Mouse (Mus musculus): Measurements from ENCODE around the gene Hist2h2be. TPM values are rescaled to one million over a fixed set of nuclear protein-coding genes. Genes with fewer than 3 reads are reported as not detected.

The Hist2h2be gene
- total and polyA plus RNA-seq, 3 experiments, result 2.3 to 3.8 (median 2.9) TPM

DNA sequence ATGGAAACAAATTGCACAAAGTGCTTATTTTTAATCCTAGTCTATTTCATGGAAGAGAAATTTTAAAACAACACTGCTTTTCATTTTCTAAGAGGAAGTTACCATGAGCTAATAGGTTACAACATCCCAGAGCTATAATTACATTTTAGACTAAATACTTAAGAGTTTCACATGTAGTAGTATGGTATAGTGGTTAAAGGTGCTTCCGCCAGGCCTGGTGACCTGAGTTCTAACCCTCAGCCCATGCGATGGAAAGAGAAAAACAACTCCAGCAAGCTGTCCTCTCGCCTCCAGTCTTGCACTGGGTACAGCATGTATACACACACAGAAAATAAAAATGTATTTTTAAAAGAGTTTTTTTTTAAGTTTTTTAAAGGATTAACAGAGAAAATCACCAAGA, 30.9 kb downstream of the Hist2h2be start:
- Histone ChIP-seq H3K9ac (ENCODE audit: insufficient read depth, low read depth) (no peak overlapping the region), H3K27ac (ENCODE audit: insufficient read depth, low read depth) (no peak overlapping the region), H3K79me2 (replicated peaks; ENCODE audit: control insufficient read depth, extremely low read depth, insufficient read depth, poor library complexity, severe bottlenecking) (no peaks in the 10 kb centered on the region), H3K36me3 (replicated peaks in 1 of 2; ENCODE audit: control insufficient read depth in 1 of 2, insufficient read depth in 1 of 2, low read length in 1 of 2) (no peaks in the 10 kb centered on the region), H3K4me1 (ENCODE audit: control insufficient read depth in 1 of 2, insufficient read depth in 2 of 2) (peaks cover 8 to 35% of the 10 kb centered on the region in 2 experiments), H3K9me3 (replicated peaks; ENCODE audit: low read length) (no peaks in the 10 kb centered on the region), H3K4me2 (ENCODE audit: insufficient read depth, low read depth, poor library complexity, severe bottlenecking) (no peak overlapping the region), H3K27me3 (replicated peaks) (no peaks in the 10 kb centered on the region), H3K4me3 (replicated peaks in 1 of 3; ENCODE audit: low read depth in 2 of 3, low read length in 2 of 3, poor library complexity in 1 of 3) (no peak overlapping the region)
- in situ Hi-C loops (cut with MboI; ENCODE audit: low pct_ligation_motif_present, low pct_unique_long_range_greater_than_20kb, low sequenced_read_pairs), result no loop called here
- TF ChIP-seq SIN3A (IDR thresholded peaks at IDR 0.05; ENCODE audit: low read length) (no peak), JUN (IDR thresholded peaks at IDR 0.05; ENCODE audit: insufficient read depth, low read depth, low read length) (no peak), USF1 (IDR thresholded peaks at IDR 0.05; ENCODE audit: low read depth, low read length) (no peak), HCFC1 (IDR thresholded peaks at IDR 0.05; ENCODE audit: low read depth, low read length) (no peak), UBTF (IDR thresholded peaks at IDR 0.05; ENCODE audit: low read depth, low read length) (no peak), GABPA (IDR thresholded peaks at IDR 0.05; ENCODE audit: insufficient replicate concordance, low read depth, low read length) (no peak), ELF1 (IDR thresholded peaks at IDR 0.05; ENCODE audit: low read depth, low read length) (no peak), IRF4 (IDR thresholded peaks at IDR 0.05; ENCODE audit: low read depth, low read length) (no peak), E2F4 (IDR thresholded peaks at IDR 0.05; ENCODE audit: insufficient replicate concordance, low read depth, low read length) (no peak), CHD2 (IDR thresholded peaks at IDR 0.05; ENCODE audit: low read length) (no peak), POLR2A (IDR thresholded peaks at IDR 0.05; ENCODE audit: low read depth, low read length) (no peak)
- DNase-seq (ENCODE audit: extremely low read depth), result no peak
- dilution Hi-C loops (cut with MboI; ENCODE audit: extremely low pct_ligation_motif_present, extremely low pct_unique_long_range_greater_than_20kb, low sequenced_read_pairs), result no loop called here

DNA sequence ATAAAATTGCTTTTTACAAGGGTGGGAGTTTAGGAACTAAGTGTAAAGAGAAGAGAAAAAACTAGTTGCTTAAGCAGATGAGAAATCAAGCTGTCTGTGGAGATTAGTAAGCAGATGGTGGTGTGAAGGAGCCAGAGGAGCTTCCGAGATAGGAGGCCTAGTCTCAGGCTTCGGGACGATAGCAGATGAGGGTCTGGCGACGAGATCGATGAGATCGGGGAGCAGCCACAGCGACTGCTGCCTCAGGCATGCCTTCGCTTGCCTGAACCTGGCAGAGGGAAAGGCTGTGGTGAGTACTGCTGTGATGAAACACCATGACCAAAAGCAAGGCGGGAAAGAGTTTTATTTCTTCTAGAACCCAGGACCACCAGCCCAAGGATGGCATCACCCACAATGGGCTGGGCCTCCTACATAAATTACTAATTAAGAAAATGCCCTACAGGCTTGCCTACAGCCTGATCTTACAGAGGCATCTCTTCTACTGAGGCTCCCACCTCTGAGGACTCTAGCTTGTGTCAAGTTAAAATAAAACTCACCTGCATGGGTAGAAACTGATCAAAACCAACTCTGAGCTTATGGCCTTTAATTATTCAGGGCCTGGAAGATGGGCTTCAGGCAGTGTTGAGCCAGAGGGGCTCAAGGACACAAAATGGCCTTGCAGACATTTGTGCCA, 33.9 kb downstream of the Hist2h2be start:
- dilution Hi-C loops (cut with MboI; ENCODE audit: extremely low pct_ligation_motif_present, extremely low pct_unique_long_range_greater_than_20kb, low sequenced_read_pairs), result no loop called here
- Histone ChIP-seq H3K4me1 (ENCODE audit: control insufficient read depth in 1 of 2, insufficient read depth in 2 of 2) (peaks cover 8 to 32% of the 10 kb centered on the region in 2 experiments), H3K27ac (ENCODE audit: insufficient read depth, low read depth) (peak overlapping the region; percentile 53), H3K9me3 (replicated peaks; ENCODE audit: low read length) (no peaks in the 10 kb centered on the region), H3K36me3 (replicated peaks in 1 of 2; ENCODE audit: control insufficient read depth in 1 of 2, insufficient read depth in 1 of 2, low read length in 1 of 2) (no peaks in the 10 kb centered on the region), H3K4me2 (ENCODE audit: insufficient read depth, low read depth, poor library complexity, severe bottlenecking) (no peak overlapping the region), H3K79me2 (replicated peaks; ENCODE audit: control insufficient read depth, extremely low read depth, insufficient read depth, poor library complexity, severe bottlenecking) (no peaks in the 10 kb centered on the region), H3K9ac (ENCODE audit: insufficient read depth, low read depth) (peak overlapping the region; percentile 22), H3K27me3 (replicated peaks) (no peaks in the 10 kb centered on the region), H3K4me3 (replicated peaks in 1 of 3; ENCODE audit: low read depth in 2 of 3, low read length in 2 of 3, poor library complexity in 1 of 3) (no peak overlapping the region)
- in situ Hi-C loops (cut with MboI; ENCODE audit: low pct_ligation_motif_present, low pct_unique_long_range_greater_than_20kb, low sequenced_read_pairs), result no loop called here
- TF ChIP-seq POLR2A (IDR thresholded peaks at IDR 0.05; ENCODE audit: low read depth, low read length) (peak; percentile 51; the same call in 1 of the 2 replicates), ZC3H11A (IDR thresholded peaks at IDR 0.05; ENCODE audit: low read depth, low read length) (no peak), IRF4 (IDR thresholded peaks at IDR 0.05; ENCODE audit: low read depth, low read length) (no peak), HCFC1 (IDR thresholded peaks at IDR 0.05; ENCODE audit: low read depth, low read length) (peak; percentile 73), ZKSCAN1 (IDR thresholded peaks at IDR 0.05; ENCODE audit: borderline replicate concordance, low read depth, low read length) (no peak), ELF1 (IDR thresholded peaks at IDR 0.05; ENCODE audit: low read depth, low read length) (peak; percentile 59), MXI1 (IDR thresholded peaks at IDR 0.05; ENCODE audit: low read depth, low read length) (no peak; the same call in 1 of the 2 replicates), PAX5 (IDR thresholded peaks at IDR 0.05; ENCODE audit: low read length) (no peak), CTCF (conservative IDR thresholded peaks at IDR 0.05 in 1 of 2, IDR thresholded peaks at IDR 0.05 in 1 of 2; ENCODE audit: low read depth in 2 of 2, low read length in 2 of 2) (no peak), USF1 (IDR thresholded peaks at IDR 0.05; ENCODE audit: low read depth, low read length) (no peak), CHD1 (IDR thresholded peaks at IDR 0.05; ENCODE audit: low read depth, low read length) (peak; percentile 96), ZNF384 (IDR thresholded peaks at IDR 0.05; ENCODE audit: low read depth, low read length) (no peak), TCF12 (IDR thresholded peaks at IDR 0.05; ENCODE audit: low read depth, low read length) (peak; percentile 43; the same call in 1 of the 2 replicates), TBP (conservative IDR thresholded peaks at IDR 0.05; ENCODE audit: low read depth, low read length) (0 out of 2 replicates have a peak, but pooled peaks have one; percentile 25), BHLHE40 (IDR thresholded peaks at IDR 0.05; ENCODE audit: low read depth, low read length) (no peak)
- DNase-seq (ENCODE audit: extremely low read depth), result no peak
